Mouse (Mus musculus) hindbrain, postnatal 0 days (tissue): ENCODE measurements around the gene Scarb1. TPM values are rescaled to one million over a fixed set of nuclear protein-coding genes. Genes with fewer than 3 reads are reported as not detected.

Experiments used
- ATAC-seq: fragments of 200-750 bp; cut with Nextera tagmentation; 2 replicates; pipeline ENCODE4 v1.8.0; 2017; ENCODE audit warnings: mild to moderate bottlenecking, moderate TSS enrichment, moderate library complexity
- DNase-seq: peaks from one replicate; pipeline ENCODE4 v3.0.0-alpha.2; 2015; ENCODE audit warnings: low spot score
- H3K27ac ChIP-seq: fragments of 300-500 bp; sonication (generic); 2 replicates; pipeline ENCODE4 v1.5.1; 2014; ENCODE audit warnings: mild to moderate bottlenecking
- H3K27me3 ChIP-seq: fragments of 300-500 bp; sonication (generic); 2 replicates; pipeline ENCODE4 v1.6.1; 2014; ENCODE audit warnings: low read length, mixed read lengths; ENCODE audit not compliant: insufficient read depth
- H3K36me3 ChIP-seq: fragments of 300-500 bp; sonication (generic); 2 replicates; pipeline ENCODE4 v1.6.1; 2014; ENCODE audit warnings: low read length, mixed read lengths; ENCODE audit not compliant: insufficient read depth
- H3K4me1 ChIP-seq: fragments of 300-500 bp; sonication (generic); 2 replicates; pipeline ENCODE4 v1.6.1; 2014; ENCODE audit warnings: antibody characterized with exemption, low read length, mixed read lengths; ENCODE audit not compliant: insufficient read depth
- H3K4me2 ChIP-seq: fragments of 300-500 bp; sonication (generic); 2 replicates; pipeline ENCODE4 v1.6.1; 2014; ENCODE audit warnings: low read depth, mild to moderate bottlenecking, low read length, moderate library complexity, mixed read lengths
- H3K4me3 ChIP-seq: fragments of 300-500 bp; sonication (generic); 2 replicates; pipeline ENCODE4 v1.5.1; 2014; ENCODE audit warnings: low read length
- H3K9ac ChIP-seq: fragments of 300-500 bp; sonication (generic); replicated peaks from 2 replicates; pipeline ENCODE4 v1.6.1; 2014; ENCODE audit warnings: mild to moderate bottlenecking, low read length, moderate library complexity, mixed read lengths
- H3K9me3 ChIP-seq: fragments of 300-500 bp; sonication (generic); 2 replicates; pipeline ENCODE4 v1.6.1; 2016; ENCODE audit warnings: low read length, mixed read lengths
- CTCF ChIP-seq: IDR thresholded peaks from 2 replicates; pipeline ENCODE4 v1.5.1; 2016; ENCODE audit warnings: antibody characterized with exemption, control low read depth, low read depth
- WGBS: fragments of 180-500 bp; shearing (Covaris S2); extraction: QIAGEN DNeasy Blood & Tissue Kit; methylation state at CpG from one replicate; pipeline ENCODE4 v1.1.7; 2014; 5-methylcytosine and 5-hydroxymethylcytosine counted together
- polyA plus RNA-seq: library from polyadenylated mRNA; unstranded; fragments of >200 nt; fragmentation: Nextera tagmentation; extraction: Ambion mirVana; gene quantifications from 2 replicates; pipeline ENCODE4 v1.2.1, GENCODE M21; 2015
- total RNA-seq: library from RNA; depleted of rRNA; stranded (reverse); fragments of >200 nt; gene quantifications from 2 replicates; pipeline ENCODE4 v1.2.3, GENCODE M21; 2014

The Scarb1 gene
- total and polyA plus RNA-seq, 2 experiments from 2014 or later: 56.1 to 70.3 TPM

DNA sequence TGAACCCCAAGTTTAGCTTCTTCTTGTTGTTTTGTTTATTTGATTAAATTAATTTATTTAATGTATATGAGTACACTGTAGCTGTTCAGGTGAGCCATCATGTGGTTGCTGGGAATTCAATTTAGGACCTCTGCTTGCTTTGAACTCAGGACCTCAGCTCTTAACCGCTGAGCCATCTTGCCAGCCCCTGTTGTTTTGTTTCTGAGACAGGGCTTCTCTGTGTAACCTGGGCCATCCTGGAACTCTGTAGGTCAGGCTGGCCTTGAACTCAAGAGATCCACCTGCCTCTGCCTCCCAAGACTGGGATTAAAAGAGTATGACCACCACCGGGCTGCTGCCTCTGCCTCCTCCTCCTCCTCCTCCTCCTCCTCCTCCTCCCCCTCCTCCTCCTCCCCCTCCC lies 66.7 kb downstream of the Scarb1 start:
- DNase-seq: no peak
- ATAC-seq: no peak
- Histone ChIP-seq H3K36me3 (peaks cover 4% of the 10 kb centered on the region; the same call in 1 of the 2 replicates), H3K27me3 (no peaks in the 10 kb centered on the region), H3K4me3 (no peak overlapping the region), H3K9ac (no peak overlapping the region), H3K4me1 (peaks cover 5% of the 10 kb centered on the region; the same call in 1 of the 2 replicates), H3K9me3 (no peaks in the 10 kb centered on the region), H3K4me2 (0 out of 2 replicates have a peak overlapping the region, but pooled peaks have one; percentile 1), H3K27ac (peak overlapping the region; percentile 41; the same call in 1 of the 2 replicates)
- TF ChIP-seq CTCF: no peak
- WGBS: 57% methylated on average over 2 of the region's 2 CpGs

DNA sequence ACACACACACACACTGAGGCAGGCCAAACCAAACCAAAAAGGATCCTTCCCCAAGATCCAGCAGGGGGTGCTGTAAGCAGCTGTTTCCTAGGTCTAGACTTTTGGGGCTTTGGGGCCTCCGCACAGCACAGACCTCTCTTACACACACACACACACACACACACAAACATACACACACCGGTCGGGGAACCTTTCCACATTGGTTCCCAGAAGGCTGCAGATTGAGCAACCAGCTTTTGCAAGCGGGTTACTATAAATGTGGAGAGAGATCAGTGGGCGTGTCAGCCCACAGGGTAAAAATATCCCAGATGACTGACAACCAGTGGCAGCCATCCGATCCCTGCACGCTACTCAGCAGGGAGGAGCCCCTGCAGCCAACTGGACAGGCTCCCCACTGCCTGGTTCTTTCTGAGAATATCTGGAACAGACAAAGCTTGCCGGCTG lies 67.2 kb downstream of the Scarb1 start:
- no peak overlapping the region for H3K9ac ChIP-seq
- no peaks in the 10 kb centered on the region for H3K9me3 ChIP-seq
- H3K36me3 ChIP-seq: peaks cover 4% of the 10 kb centered on the region; the same call in 1 of the 2 replicates
- peak; percentile 72 for TF ChIP-seq CTCF
- 15% methylated on average over 8 of the region's 8 CpGs for WGBS
- peaks cover 5% of the 10 kb centered on the region; the same call in 1 of the 2 replicates for H3K4me1 ChIP-seq
- H3K27me3 ChIP-seq: no peaks in the 10 kb centered on the region
- ATAC-seq (peak; percentile 25), DNase-seq (peak; percentile 85)
- no peak overlapping the region for H3K4me3 ChIP-seq
- H3K4me2 ChIP-seq: 0 out of 2 replicates have a peak overlapping the region, but pooled peaks have one; percentile 1
- H3K27ac ChIP-seq: peak overlapping the region; percentile 41; the same call in 1 of the 2 replicates

DNA sequence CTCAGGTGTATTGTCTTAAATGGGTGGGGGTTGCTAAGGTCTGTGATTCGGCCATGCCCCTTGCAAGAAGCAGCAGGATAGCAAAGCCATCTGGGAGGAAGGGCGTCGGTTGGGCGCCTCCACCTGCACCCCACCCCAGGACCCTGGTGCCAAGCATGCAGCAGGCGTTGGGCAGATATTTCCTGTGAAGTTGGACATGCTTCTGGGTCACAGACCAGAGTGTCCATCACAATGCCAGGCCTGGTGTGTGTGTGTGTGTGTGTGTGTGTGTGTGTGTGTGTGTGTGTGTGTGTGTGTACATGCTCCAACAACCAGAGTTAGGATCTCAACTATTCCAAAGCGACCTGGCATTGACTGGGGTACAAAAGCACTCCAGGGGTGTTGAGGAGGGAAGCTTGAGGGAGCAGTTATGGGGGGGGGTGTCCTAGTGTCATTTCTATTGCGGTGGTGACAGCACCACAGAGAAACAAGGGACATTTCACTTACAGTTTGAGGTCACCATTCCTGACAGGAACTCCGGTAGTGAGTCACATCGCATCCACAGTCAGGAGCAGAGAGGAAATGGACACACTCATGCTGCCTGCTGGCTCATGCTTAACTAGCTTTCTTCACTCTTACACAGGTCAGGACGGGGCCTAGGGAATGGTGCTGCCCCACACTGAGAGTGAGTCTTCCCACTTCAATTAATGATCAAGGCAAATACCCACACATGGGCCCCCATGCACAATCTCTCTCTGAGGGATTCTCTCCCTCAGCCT lies 68.5 kb downstream of the Scarb1 start:
- Histone ChIP-seq H3K27me3 (no peaks in the 10 kb centered on the region), H3K4me2 (no peak overlapping the region), H3K36me3 (peaks cover 4% of the 10 kb centered on the region; the same call in 1 of the 2 replicates), H3K4me1 (peaks cover 10% of the 10 kb centered on the region), H3K9me3 (no peaks in the 10 kb centered on the region), H3K4me3 (no peak overlapping the region), H3K9ac (no peak overlapping the region), H3K27ac (no peak overlapping the region)
- WGBS: 72% methylated on average over 10 of the region's 10 CpGs
- no peak for DNase-seq
- ATAC-seq: no peak
- TF ChIP-seq CTCF: no peak

DNA sequence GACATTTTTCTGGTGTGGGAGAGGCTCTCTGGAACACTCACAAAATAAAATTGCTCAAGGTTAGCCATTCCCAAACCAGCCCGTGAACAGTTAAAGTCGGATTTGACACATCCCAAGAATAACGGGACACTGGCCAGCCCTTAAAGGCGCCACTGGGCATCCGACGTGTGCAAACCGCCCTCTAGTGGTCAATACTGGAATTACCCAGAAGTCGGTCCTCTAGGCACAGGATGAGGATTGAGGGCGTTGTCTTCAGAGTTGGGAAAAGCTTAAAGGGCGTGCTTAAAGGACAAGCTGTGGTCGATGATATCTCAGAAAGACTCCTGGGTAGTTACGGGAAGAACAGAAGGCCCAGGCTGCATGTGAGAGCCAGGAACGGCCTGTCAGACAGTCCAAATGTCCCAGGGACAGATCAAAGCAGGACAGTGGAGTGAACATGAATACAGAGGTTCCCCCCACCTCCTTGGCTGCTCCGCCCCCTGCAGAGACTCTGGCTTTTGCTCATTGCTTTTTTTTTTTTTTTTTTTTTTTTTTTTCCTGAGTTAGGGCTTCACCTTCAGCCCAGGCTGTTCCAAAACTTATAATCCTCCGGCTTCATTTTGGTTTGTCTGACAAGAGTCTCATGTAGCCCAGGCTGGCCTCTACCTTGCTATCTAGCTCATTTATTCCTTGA lies 69.2 kb downstream of the Scarb1 start:
- peaks cover 10% of the 10 kb centered on the region for H3K4me1 ChIP-seq
- H3K4me3 ChIP-seq: no peak overlapping the region
- no peaks in the 10 kb centered on the region for H3K9me3 ChIP-seq
- TF ChIP-seq CTCF: peak; percentile 99
- H3K36me3 ChIP-seq: no peaks in the 10 kb centered on the region; the same call in 1 of the 2 replicates
- WGBS: 11% methylated on average over 15 of the region's 15 CpGs
- DNase-seq: peak; percentile 95
- no peak overlapping the region for H3K9ac ChIP-seq
- ATAC-seq: no peak
- H3K4me2 ChIP-seq: no peak overlapping the region
- no peak overlapping the region for H3K27ac ChIP-seq
- H3K27me3 ChIP-seq: no peaks in the 10 kb centered on the region

DNA sequence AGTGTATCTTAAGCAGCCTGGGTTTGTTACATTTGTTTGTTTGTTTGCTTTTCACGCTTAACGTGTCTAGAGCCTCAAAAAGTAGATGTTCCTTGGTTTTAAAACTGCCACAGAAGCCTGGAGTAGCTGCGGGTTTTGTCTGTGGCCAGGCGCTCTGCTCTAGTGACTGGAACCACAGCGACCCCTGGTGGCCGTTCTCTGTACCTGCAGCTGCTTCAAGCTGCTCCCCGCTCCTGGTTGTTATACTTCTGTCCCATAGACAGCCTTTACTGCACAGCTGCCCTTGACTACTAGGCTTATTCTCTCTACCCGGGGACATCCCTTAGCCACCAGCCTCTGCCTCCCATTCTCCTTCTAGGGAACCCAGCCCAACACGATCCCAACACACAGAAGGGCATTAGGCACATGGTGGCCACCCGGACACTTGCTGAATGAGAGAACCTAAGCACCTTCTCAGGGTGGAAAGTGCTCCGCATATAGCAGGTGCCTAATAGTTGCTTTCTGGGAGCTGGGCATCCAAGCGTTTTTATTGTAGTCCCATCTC lies 70.2 kb downstream of the Scarb1 start:
- TF ChIP-seq CTCF: peak; percentile 98
- H3K27me3 ChIP-seq: no peaks in the 10 kb centered on the region
- no peak overlapping the region for H3K9ac ChIP-seq
- WGBS: 13% methylated on average over 12 of the region's 12 CpGs
- H3K36me3 ChIP-seq: no peaks in the 10 kb centered on the region
- no peak for ATAC-seq
- H3K27ac ChIP-seq: no peak overlapping the region
- H3K4me1 ChIP-seq: peaks cover 10% of the 10 kb centered on the region
- H3K9me3 ChIP-seq: no peaks in the 10 kb centered on the region
- DNase-seq: peak; percentile 92
- H3K4me3 ChIP-seq: no peak overlapping the region
- no peak overlapping the region for H3K4me2 ChIP-seq

DNA sequence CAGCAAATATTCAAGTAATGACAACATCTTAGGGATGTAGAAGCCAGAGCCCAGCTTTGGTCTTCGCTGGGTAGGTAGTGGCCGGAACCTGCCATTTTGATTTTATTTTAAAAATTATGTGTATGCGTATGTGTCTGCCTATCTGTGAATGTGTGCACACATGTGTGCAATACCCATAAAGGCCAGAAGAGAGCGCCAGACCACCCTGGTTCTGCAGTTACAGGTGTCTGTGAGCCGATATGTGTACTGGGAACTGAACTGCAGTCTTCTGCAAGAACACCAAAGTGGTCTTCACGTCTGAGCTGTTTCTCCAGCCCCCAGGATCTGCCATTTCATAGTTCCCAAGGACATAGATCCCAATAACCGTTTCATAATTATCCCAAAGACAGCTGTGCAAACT lies 71.1 kb downstream of the Scarb1 start:
- H3K4me2 ChIP-seq: no peak overlapping the region
- no peaks in the 10 kb centered on the region for H3K27me3 ChIP-seq
- TF ChIP-seq CTCF: peak; percentile 50
- no peak for DNase-seq
- WGBS: 87% methylated on average over 7 of the region's 7 CpGs
- H3K9me3 ChIP-seq: no peaks in the 10 kb centered on the region
- H3K4me3 ChIP-seq: no peak overlapping the region
- peaks cover 10% of the 10 kb centered on the region for H3K4me1 ChIP-seq
- H3K9ac ChIP-seq: no peak overlapping the region
- no peak overlapping the region for H3K27ac ChIP-seq
- no peaks in the 10 kb centered on the region for H3K36me3 ChIP-seq
- no peak for ATAC-seq
